Mouse (Mus musculus): ENCODE measurements around the gene Sost.

The Sost gene

DNA sequence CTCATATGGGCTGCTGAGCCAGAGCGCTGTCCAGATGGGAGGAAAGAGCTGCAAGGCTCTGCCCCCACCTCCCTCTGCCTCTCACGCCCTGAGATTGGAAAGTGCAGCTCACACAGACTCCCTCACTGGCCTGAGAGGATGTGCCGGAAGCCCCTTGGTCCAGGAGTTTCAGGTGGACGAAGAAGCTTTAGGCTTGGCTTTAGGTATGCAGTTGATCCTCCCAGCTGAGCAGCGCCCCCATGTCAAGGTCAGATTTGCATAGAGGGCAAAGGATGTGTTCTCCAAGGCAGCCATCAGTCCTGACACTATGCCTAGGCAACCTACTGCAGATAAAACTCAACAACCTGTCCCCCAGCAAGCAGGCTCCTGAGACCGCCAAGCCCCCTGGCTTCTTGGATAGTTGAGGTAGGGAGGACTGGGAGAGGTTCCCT, 16.2 kb upstream of the Sost start:
- peak; percentile 54 for DNase-seq

DNA sequence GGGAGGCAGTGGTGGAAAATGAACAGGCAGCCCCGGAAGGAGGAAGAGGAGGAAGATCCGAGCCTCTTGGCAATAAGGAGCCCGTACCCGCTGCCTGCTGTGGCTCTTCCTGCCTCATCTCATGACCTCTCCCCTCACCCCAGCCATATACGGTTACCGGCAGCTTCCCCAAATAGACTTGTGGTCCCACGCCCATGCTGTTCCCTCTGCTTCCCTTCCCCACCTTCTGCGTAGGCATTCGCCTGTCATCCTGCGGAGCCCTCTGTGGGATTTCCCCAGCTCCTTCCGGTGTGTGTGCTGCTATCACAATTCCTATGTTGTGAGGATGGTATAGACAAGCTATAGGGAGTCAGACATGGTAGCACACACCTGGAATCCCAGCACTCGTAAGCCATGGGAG, 15.0 kb upstream of the Sost start:
- DNase-seq, result no peak

DNA sequence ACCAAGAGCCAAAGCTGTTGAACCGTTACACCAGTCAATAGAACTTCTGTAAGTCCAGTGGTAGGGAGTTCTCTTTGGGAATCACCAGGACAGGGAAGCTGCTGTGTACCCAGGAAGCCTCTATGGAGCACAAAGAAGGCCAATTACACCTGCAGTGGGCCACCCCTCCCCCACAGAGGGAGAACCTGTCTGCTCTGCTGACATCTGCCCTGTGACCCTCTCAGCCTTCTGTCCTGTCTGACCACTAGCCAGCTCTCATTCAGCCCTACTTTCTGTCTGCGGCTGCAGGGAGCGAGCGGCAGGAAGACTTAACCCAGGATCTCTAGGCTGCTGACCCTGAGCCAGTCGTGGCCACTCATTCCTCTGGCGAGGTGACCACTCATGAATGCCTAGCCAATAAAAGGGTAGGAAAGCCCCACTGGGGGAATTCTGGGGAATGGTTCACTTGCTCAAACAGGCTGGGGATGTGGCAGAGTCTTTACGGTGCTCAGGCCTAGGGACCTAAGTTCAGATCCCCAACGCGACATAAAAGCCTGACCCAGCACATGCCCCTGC, 13.9 kb upstream of the Sost start:
- DNase-seq, result peak; percentile 44

DNA sequence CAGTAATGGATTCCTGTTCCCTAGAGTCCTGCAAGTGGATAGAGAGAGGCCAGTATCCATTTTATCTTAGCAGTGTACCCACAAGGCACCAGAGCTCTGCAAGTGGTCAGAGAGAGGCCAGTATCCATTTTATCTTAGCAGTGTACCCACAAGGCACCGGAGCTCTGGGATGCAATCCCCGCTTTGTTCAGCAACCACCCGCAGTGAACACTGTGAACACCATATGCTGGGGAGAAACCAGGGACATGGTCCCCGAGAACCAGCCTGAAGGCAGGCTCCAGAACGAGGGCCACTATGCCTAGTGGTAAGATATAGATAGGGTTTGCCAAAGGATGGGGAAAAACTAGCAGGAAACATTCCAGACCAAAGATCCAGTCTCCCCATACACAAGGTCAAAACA, 12.3 kb upstream of the Sost start:
- peak; percentile 56 for DNase-seq

DNA sequence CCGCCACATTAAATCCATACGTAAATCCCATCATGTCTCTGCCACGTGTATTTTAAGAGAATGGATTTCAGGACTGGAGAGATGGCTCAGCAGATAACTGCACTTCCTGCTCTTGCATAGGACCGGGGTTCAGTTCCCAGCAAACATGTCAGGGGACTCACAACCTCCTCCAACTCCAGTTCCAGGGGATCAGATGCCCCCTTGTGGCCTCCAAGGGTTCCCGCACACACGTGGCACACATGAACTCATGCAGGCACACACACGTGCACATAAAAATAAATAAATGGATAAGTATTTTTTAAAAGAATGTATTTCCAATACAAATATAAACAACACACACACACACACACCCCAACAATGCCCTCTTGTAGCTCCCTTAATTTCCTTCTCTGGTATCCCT, 10.1 kb upstream of the Sost start:
- DNase-seq, result peak; percentile 31

DNA sequence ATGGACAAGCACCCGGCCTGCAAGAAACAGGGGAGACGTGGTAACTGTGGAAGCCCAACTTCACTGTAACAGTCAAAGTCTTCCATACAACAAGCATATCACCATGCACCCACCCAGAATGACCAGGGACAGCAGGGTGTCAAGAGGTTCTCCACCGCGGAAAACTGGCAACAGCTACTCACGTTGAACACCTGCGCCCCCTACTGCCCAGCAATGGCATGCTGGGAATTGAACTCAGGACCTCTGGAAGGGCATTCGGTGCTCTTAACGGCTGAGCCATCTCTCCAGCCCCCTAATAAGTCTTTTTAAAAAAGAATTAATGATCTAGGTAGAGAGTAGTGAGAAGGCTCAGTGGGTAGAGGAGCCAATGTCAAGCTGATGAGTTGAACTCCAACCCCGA, 8.1 kb upstream of the Sost start:
- DNase-seq, result peak; percentile 27

DNA sequence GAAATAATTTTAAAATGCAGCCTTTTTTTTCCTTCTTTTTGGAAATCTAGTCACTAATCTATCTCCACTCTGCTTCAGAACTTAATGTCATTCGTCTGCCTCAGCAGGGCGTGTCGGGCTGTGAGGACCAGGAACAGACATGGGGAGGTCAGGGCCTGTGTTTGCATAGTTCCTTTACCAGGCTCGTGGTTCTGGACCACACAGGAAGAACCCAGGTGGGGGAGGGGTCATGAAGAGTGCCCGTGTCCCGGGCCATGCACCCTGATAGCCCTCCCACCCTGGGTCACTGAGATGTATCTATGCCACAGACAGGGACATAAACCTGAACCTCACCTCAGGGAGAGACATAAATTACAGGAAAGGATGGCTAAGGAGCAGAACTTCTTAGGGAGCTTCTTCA, 7.4 kb upstream of the Sost start:
- peak; percentile 17 for DNase-seq

DNA sequence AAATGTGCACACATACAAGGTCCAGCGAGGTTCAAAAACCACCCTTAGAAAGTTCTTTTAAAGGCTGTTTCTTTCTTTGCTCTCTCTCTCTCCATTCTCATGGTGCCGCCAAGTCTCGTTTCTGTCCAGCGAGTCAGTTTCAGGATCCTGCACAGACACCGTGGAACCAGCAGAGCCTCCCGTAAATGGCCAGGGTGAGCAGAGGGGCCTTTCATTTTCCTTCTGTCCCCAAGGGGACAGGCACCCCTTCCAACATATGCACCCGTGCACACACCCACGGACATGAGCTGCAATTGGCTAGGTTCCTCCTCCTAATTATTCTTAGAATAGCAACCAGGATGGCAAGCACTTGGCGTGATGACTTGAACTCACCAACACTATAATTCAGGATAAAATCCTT, 6.7 kb upstream of the Sost start:
- DNase-seq, result peak; percentile 2

DNA sequence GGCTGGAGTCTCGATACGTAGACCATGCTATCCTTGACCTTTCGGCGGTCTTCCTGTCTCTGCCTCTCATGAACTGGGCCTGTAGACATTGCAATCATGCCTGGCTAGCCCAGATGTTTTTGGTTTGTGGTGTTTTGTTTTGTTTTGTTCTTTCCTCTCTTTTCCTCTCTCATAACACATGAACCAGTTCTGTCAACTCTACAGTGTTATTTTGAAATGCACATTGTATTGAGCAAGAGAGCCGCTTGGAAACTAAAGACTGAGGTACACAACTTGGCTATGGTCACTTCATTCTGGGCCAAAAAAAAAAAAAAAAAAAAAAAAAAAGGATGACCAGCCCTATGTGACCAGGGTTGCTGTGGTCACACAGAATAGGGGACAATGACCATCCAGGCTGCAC, 5.8 kb upstream of the Sost start:
- DNase-seq, result no peak

DNA sequence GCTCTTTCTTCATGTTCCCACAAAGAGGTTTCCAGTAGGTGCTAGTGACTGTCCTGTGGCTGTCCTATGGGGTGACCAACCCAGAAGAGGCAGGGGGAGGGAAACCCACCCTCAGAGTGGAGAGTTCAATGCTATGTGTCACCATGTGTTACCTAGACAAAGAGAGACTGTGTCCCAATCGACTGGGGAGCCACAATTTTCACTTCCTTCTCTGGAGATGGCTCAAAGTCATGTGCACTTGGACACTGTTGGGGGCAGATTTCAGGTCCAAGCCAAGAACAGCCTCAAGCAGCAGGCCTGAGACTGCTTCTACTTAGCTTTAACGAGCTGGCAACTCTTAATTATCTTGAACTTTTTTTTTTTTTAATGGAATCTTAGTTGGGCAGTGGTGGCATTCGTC, 5.3 kb upstream of the Sost start:
- DNase-seq, result no peak

DNA sequence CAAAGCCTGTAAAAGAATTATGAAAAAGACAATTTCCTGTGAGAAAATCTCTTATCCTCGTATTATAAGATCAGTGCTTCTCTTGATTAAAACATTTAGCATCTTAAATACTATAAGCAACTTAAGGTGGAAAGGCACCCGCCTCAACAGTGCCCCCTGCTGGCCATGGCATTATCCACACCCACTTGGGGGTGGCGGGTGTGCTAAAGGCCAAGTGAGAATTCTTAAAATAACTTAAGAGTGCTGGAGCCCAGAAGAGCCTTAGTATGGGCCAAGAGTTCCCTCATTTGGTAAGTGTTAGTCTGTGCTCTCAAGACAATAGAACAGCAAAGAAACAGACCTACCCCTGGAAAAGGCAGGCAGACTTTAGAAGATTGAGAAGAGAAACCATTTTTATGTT, 4.6 kb upstream of the Sost start:
- DNase-seq, result no peak

DNA sequence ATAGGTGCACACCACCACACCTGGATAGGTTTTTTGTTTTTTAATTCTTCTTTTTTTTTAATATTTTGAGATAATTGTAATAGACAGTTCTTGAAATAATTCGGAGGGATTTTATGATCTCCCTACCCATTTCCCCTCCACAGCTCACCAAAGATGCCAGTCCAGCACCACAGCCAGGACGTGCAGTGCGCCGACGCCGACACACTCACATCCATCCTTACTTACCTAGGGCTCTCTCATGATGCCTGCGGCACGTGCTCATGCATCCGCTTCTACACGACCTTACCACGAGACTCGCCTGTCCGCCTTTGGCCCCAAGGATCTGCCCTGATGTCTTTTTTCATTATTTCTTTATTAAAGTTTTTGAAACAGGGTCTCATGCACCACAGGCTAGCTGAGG, 3.0 kb upstream of the Sost start:
- DNase-seq, result no peak

DNA sequence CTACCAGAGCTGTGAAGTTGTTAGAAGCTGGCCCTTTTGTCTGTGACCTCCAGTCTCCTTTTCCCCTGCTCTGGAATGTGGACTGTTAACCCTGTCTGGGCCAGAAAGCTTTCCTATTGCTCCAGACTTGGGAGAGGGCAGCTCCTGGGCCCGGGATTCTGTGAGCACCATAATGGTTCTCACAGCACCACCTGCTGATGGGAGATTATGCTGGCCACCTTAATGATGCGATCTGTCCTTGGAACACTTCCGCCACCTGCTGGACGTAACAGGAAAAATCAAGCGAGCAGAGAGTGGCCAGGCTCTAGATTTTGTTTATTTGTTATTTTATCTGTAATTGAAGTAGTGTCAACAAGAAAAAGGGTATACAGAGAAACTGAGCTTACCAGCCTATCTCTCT, 2.0 kb upstream of the Sost start:
- peak; percentile 81 for DNase-seq

DNA sequence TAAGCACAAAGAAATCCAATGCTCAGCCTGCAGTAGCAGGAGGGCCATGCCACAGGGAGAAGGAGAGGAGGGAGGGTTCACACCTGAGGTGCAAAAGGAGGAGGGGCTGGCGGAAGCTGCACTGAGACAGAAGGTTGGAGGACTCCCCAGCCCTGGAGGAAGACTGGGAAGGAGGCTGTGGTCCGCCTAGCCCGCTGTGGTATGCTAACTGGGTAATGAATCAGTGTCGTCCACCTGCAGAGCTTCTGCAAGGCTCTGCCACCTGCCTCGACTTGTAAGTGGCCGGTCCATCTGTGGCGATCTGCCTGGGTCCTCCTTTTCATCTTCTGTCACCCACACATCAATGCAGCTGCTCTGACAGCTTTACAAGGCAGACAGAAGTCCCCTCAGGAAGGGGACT, 1.5 kb upstream of the Sost start:
- no peak for DNase-seq

DNA sequence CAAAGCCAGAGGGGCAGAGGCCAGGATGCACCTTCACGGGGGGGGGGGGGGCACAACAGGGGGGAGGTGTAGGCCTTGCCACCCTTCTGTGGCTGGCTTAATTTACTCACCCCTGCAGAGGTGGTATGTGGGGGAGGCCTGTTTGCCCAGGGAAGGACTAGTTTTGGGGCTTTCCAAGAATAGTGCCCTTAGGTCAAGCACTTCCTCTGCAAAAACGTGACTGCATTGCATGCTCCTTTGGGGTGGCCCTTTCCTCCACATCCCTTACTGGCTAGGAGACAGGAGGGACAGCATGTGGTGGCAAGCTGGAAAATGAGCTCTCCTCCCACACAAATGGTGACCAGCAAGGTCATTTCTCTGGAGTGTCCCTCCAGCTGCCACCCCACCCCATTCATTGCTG, 1.3 kb downstream of the Sost start:
- DNase-seq, result no peak

DNA sequence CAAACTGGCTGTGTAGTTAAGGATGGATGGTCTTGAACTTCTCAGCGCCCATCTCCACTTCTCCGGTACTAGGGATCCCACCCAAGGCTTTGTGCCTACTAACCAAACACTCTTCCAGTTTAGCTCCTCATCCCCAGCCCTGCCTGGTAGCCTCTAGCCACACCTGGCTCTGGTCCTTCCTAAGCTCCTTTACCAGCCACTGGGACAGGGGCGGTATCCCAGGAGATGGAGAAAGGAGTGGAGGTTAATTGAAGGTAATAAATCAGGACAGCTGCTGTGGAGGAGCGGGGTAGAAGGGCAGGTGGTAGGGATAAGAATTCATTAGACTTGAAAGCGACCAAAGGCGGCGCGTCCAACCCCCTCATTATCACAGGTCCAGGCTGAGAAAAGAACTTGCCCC, 2.2 kb downstream of the Sost start:
- DNase-seq, result no peak

DNA sequence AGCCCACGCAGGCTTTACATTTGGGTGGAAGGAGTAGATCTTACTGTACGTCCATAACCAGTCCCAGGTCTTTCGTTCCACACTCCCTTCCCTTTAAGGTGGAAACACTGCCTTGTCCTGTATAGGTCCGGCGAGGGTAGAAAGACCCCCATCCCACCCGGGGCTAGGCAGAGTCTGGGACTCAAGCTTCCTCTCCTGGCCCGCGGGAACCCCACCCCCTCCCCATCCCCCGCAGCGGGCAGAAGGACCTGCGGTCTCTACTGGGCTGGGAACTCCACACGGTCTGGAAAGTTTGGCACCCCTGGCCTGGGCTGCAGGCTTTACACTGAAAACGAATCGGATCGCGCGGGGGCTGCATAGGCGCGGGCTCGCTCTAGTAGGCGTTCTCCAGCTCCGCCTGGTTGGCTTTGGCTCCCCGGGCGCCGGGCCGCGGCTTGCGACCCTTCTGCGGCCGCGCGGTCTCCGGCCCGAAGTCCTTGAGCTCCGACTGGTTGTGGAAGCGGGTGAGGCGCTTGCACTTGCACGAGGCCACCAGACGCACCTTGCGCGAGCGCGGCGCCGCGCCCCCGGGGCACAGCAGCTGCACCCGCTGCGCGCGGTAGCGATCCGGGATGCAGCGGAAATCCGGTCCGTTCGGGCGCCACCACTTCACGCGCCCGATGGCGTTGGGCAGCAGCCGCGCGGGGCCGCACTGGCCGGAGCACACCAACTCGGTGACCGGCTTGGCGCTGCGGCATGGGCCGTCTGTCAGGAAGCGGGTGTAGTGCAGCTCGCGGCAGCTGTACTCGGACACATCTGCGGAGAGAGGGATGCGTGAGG, 3.1 kb downstream of the Sost start:
- no peak for DNase-seq

DNA sequence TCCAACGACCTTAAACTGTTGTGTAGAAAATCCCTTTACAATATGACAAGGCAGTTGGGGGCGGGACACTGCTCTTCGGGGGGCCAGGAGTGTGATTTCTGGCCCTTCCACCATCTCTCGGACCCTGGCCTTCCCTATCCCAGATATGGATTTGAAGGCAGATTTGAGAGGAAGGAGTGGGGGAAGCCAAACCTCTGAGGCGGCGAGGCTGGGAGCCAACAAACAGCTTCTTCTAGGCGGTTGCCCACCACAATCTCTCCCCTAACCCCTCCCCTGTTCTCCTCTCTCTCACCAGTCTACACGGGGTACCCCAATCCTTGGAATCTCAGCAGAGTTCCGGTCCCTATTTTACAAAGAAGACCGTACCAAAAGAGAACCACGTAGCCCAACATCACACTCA, 3.8 kb downstream of the Sost start:
- no peak for DNase-seq

DNA sequence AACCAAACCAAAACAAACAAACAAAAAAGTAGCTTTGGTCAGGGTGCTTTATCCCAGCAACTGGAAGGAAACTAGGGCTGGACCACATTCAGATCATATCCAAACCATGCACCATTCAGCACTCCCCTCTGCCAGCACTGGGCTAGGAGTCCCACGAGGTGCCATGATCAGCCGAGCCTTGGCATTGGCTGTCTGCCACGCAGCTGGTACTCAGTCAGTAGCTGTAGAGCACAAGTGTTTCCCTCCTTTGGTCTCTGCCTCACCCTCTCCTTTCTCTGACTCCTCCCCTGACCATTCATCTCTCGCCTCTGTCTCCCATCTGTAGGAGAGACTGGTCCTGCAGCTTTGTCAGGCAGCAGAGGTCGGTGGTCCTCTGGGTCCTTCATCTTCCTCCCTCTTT, 9.3 kb downstream of the Sost start:
- no peak for DNase-seq

DNA sequence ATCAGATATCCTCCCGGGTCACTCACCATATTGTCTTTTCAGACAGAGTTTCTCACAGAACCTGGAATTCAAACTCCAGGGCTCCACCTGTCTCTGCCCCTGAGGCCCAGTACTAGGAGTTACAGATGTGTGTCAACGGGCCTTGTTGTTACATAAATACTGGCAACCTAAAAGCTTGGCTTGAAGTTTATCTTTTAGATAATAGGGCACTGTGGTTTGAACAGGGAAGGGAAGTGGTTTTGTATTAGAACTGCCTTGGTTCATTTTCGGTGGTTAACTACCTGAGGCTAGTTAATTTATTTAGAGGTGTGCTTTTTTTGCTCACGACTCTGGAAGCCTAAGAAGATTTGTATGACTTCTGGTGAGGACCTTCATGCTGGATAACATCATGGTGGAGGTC, 13.4 kb downstream of the Sost start:
- no peak for DNase-seq

DNA sequence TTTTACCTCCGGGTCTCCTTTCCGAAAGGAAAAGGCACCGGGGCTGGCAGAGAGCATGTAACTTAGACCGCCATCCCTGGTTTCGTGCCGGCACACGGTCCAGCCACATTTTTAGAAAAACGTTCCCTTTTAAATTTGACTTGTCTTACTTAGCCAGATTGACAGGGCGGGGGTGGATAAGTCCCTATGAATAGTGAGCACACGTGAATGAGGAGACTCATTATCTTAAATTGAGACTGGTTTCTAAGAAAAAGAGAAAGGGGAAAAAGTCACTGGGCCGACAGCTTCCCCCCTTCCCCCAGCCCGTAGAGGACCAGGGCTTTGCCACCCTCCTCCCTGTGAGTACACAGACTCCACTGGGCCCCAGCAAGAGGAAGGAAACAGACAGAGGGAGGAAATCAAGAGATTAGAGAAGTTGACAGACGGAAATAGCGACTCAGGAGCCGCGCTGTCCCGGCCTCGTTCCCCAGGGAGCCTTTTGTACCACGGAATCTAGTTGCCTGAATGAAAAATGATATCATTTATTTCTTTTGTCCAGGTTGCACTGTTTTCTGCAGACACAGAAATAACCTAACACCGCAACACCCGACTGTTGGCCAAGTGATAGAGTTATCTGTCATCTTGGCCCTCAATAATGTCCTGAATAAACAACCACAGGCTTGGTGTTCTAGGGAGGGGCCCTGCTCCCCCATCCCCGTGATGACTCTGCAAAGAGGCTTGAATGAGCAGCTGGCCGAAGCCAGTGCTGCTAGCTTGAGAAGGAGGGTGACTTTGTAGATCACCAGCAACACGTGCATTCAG, 14.1 kb downstream of the Sost start:
- DNase-seq, result no peak

DNA sequence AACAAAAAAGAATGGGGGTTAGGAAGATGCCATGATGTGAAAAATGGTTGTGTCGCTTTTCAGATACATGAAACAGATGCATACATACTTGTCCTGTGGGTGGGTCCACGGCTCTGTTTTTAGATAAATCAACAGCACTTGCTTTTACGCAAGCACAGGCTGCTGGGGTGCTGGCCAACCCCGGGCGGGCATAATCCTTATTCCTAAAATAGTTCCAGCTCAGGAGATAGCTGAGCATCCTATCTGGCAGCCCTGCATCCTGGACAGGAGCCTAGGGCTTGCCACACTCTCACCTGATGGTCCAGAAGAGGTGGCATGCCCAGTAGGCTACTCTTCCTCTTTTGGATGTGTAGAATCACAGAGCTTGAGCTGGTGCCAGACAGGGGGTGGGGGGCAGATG, 16.8 kb downstream of the Sost start:
- DNase-seq, result no peak

DNA sequence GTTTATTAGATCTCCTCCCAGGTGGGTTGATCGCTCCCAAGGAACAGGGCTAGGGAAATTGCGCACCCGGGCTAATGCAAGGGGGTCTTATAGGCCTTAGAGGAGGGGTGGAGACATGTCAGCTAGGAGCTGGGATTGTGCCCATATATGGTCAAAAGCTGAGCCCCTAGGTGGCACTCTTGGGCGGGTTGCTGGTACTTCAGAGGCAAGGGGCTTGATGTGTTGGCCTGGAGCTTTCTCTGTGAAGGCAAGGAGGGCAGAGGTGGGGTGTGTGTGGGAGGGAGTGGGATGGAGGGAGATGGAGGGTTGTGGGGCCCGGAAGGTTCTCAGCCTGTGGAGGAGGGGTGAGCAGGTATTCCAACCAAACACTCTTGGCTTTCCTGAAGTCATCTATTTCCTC, 20.3 kb downstream of the Sost start:
- no peak for DNase-seq

DNA sequence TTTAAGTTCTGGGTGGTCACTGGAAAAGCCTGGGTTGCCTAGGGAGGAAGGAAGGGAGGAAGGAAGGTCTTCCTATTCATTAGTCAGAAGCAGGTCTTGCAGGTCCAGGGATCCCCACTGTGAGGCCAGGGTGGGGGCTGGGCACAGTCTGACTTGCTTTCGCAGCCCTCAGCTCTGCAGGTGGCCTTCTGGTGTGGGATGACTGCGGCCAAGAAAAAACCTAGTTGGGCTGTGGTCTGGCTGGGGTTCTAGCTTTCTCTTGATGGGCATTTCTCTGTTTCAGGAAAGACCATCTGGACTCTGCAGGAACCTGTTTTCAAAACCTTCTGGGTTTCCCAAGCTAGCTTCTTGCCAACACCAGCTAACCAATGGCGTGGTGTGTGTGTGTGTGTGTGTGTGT, 23.8 kb downstream of the Sost start:
- DNase-seq, result peak; percentile 94
